Mouse (Mus musculus) heart, postnatal 10 days (tissue): ENCODE measurements around the gene Cped1. TPM values are rescaled to one million over a fixed set of nuclear protein-coding genes. Genes with fewer than 3 reads are reported as not detected.
"Not testable (repeated sequence)": the region's sequence is repeated elsewhere in the genome, so short reads cannot be mapped to it uniquely, and the experiment has no call there.

Experiments used
- DNase-seq, 2 experiments: peaks; one replicate each; pipeline ENCODE4 v3.0.0; 2021
- intact Hi-C: fragments of 180-260 bp; cut with DNase I; formaldehyde crosslinking; loops from one replicate; pipeline ENCODE4 v1.15.1; 2025
- total RNA-seq, 2 experiments: library from RNA; stranded (reverse); gene quantifications; 2 replicates each; pipeline ENCODE4 v1.2.3; 2021

Cped1 gene
- total RNA-seq, 2 experiments from 2014 or later: 13.5 to 15.0 TPM

GRCm38 (mm10) chr6:22124575-22125330 is 139.0 kb downstream of the Cped1 start:
- intact Hi-C loops: loop anchor here (5.0 to 10.0 kb wide), 3 partner anchors 203 to 860 kb away; no protein-coding TSS in a partner anchor
- not testable (repeated sequence) for DNase-seq

GRCm38 (mm10) chr6:22135038-22135631 is 149.4 kb downstream of the Cped1 start:
- intact Hi-C loops: no loop called here
- DNase-seq: no peak

- intact Hi-C loops: no loop called here
- no peak for DNase-seq
These were observed 151.1 kb downstream of the Cped1 start for GRCm38 (mm10) chr6:22136805-22137204.

GRCm38 (mm10) chr6:22140786-22141185 is 155.1 kb downstream of the Cped1 start:
- DNase-seq: no peak
- intact Hi-C loops: no loop called here

- DNase-seq: no peak
- intact Hi-C loops: no loop called here
These were observed 161.5 kb downstream of the Cped1 start for GRCm38 (mm10) chr6:22147236-22147635.

GRCm38 (mm10) chr6:22148511-22148910 is 162.8 kb downstream of the Cped1 start:
- intact Hi-C loops: no loop called here
- no peak for DNase-seq

GRCm38 (mm10) chr6:22157461-22157860 is 171.7 kb downstream of the Cped1 start:
- intact Hi-C loops: no loop called here
- peak; percentile 24 to 29 for DNase-seq

- intact Hi-C loops: no loop called here
- no peak for DNase-seq
These were observed 176.2 kb downstream of the Cped1 start for GRCm38 (mm10) chr6:22161944-22162343.

- intact Hi-C loops: no loop called here
- no peak for DNase-seq
These were observed 182.7 kb downstream of the Cped1 start for GRCm38 (mm10) chr6:22168388-22168787.

GRCm38 (mm10) chr6:22178721-22179295 is 193.1 kb downstream of the Cped1 start:
- DNase-seq: no peak
- intact Hi-C loops: no loop called here

GRCm38 (mm10) chr6:22180316-22180715 is 194.6 kb downstream of the Cped1 start:
- DNase-seq: peak in 1 of 2 experiments; percentile 12
- intact Hi-C loops: no loop called here

GRCm38 (mm10) chr6:22186967-22187366 is 201.3 kb downstream of the Cped1 start:
- intact Hi-C loops: no loop called here

GRCm38 (mm10) chr6:22189346-22190335 is 203.9 kb downstream of the Cped1 start:
- no peak for DNase-seq
- intact Hi-C loops: no loop called here

More at GRCm38 (mm10) chr6:22186967-22187366, 201.3 kb downstream of the Cped1 start:
- DNase-seq: no peak

GRCm38 (mm10) chr6:22198603-22199002 is 212.9 kb downstream of the Cped1 start:
- intact Hi-C loops: no loop called here
- DNase-seq: no peak

- no peak for DNase-seq
- intact Hi-C loops: no loop called here
These were observed 213.8 kb downstream of the Cped1 start for GRCm38 (mm10) chr6:22199473-22199872.

- no peak for DNase-seq
- intact Hi-C loops: no loop called here
These were observed 214.4 kb downstream of the Cped1 start for GRCm38 (mm10) chr6:22200133-22200532.

- no peak for DNase-seq
- intact Hi-C loops: no loop called here
These were observed 216.2 kb downstream of the Cped1 start for GRCm38 (mm10) chr6:22201879-22202278.

- DNase-seq: peak in 1 of 2 experiments; percentile 3
- intact Hi-C loops: no loop called here
These were observed 219.5 kb downstream of the Cped1 start for GRCm38 (mm10) chr6:22205030-22205750.

- intact Hi-C loops: no loop called here
- DNase-seq: no peak
These were observed 220.0 kb downstream of the Cped1 start for GRCm38 (mm10) chr6:22205751-22206121.

- DNase-seq: no peak
- intact Hi-C loops: no loop called here
These were observed 220.5 kb downstream of the Cped1 start for GRCm38 (mm10) chr6:22206179-22206578.
